Mouse (Mus musculus) limb, embryonic 14.5 days (tissue): ENCODE data around the gene Sec14l4. TPM values are rescaled to one million over a fixed set of nuclear protein-coding genes. Genes with fewer than 3 reads are reported as not detected.

Source experiments
- ATAC-seq: fragments of 200-750 bp; cut with Nextera tagmentation; 2 replicates; pipeline ENCODE4 v1.8.0; 2017; ENCODE audit warnings: low read depth, moderate number of reproducible peaks, moderate TSS enrichment; ENCODE audit not compliant: low FRiP score
- DNase-seq: peaks from one replicate; pipeline ENCODE4 v3.0.0-alpha.2; 2015; ENCODE audit warnings: low spot score
- H3K27ac ChIP-seq: fragments of 300-500 bp; sonication (generic); replicated peaks from 2 replicates; pipeline ENCODE4 v1.5.1; 2014; ENCODE audit warnings: low read depth, mild to moderate bottlenecking, low read length, moderate library complexity, mixed read lengths
- H3K27me3 ChIP-seq: fragments of 300-500 bp; sonication (generic); 2 replicates; pipeline ENCODE4 v1.6.1; 2014; ENCODE audit warnings: low read length, mixed read lengths; ENCODE audit not compliant: control insufficient read depth, insufficient read depth
- H3K36me3 ChIP-seq: fragments of 300-500 bp; sonication (generic); 2 replicates; pipeline ENCODE4 v1.6.1; 2014; ENCODE audit warnings: mild to moderate bottlenecking, low read length, moderate library complexity, mixed read lengths; ENCODE audit not compliant: control insufficient read depth, insufficient read depth
- H3K4me1 ChIP-seq: fragments of 300-500 bp; sonication (generic); 2 replicates; pipeline ENCODE4 v1.6.1; 2014; ENCODE audit warnings: antibody characterized with exemption, low read length, mixed read lengths; ENCODE audit not compliant: control insufficient read depth, insufficient read depth
- H3K4me2 ChIP-seq: fragments of 300-500 bp; sonication (generic); replicated peaks from 2 replicates; pipeline ENCODE4 v1.6.1; 2014; ENCODE audit warnings: low read depth, mild to moderate bottlenecking, low read length, moderate library complexity; ENCODE audit not compliant: severe bottlenecking
- H3K4me3 ChIP-seq: fragments of 300-500 bp; sonication (generic); replicated peaks from 2 replicates; pipeline ENCODE4 v1.5.1; 2014; ENCODE audit warnings: low read length
- H3K9ac ChIP-seq: fragments of 300-500 bp; sonication (generic); 2 replicates; pipeline ENCODE4 v1.6.1; 2014; ENCODE audit warnings: mild to moderate bottlenecking, low read depth, low read length, moderate library complexity; ENCODE audit not compliant: severe bottlenecking
- H3K9me3 ChIP-seq: fragments of 300-500 bp; sonication (generic); 2 replicates; pipeline ENCODE4 v1.6.1; 2016; ENCODE audit warnings: low read length; ENCODE audit not compliant: control insufficient read depth
- POLR2A ChIP-seq: fragments of 200-500 bp; IDR thresholded peaks from 2 replicates; pipeline ENCODE4 v1.8.0; 2012; ENCODE audit warnings: inconsistent platforms, mild to moderate bottlenecking, moderate library complexity, borderline replicate concordance; ENCODE audit not compliant: insufficient read depth, insufficient read length; ENCODE audit errors: extremely low read depth
- WGBS: fragments of 180-500 bp; shearing (Covaris S2); extraction: QIAGEN DNeasy Blood & Tissue Kit; methylation state at CpG from one replicate; pipeline ENCODE4 v1.1.7; 2014; 5-methylcytosine and 5-hydroxymethylcytosine counted together
- polyA plus RNA-seq, 2 experiments: library from polyadenylated mRNA; depleted of rRNA in 1 of 2; stranded (reverse) in 1 of 2; unstranded in 1 of 2; fragments of >200 nt; fragmentation: Nextera tagmentation in 1 of 2; extraction: Ambion mirVana in 1 of 2; gene quantifications; 2 replicates each; pipeline versions ENCODE4 v1.2.1 to v1.2.3; 2012 to 2014

Sec14l4 gene
- polyA plus RNA-seq, 2 experiments = 0.11 to 0.14 TPM

- TF ChIP-seq POLR2A = no peak
- no peaks in the 10 kb centered on the region for H3K9me3 ChIP-seq
- no peaks in the 10 kb centered on the region for H3K27me3 ChIP-seq
- H3K27ac ChIP-seq = no peak overlapping the region
- DNase-seq (peak; percentile 71), ATAC-seq (no peak)
- no peaks in the 10 kb centered on the region for H3K4me1 ChIP-seq
- no peak overlapping the region for H3K4me2 ChIP-seq
- H3K4me3 ChIP-seq = no peak overlapping the region
- H3K9ac ChIP-seq = no peak overlapping the region
- WGBS = 12% methylated on average over 8 of the region's 8 CpGs
- H3K36me3 ChIP-seq = no peaks in the 10 kb centered on the region
Measured at GRCm38 (mm10) chr11:4076633-4077032, 45.4 kb downstream of the Sec14l4 start.

DNA sequence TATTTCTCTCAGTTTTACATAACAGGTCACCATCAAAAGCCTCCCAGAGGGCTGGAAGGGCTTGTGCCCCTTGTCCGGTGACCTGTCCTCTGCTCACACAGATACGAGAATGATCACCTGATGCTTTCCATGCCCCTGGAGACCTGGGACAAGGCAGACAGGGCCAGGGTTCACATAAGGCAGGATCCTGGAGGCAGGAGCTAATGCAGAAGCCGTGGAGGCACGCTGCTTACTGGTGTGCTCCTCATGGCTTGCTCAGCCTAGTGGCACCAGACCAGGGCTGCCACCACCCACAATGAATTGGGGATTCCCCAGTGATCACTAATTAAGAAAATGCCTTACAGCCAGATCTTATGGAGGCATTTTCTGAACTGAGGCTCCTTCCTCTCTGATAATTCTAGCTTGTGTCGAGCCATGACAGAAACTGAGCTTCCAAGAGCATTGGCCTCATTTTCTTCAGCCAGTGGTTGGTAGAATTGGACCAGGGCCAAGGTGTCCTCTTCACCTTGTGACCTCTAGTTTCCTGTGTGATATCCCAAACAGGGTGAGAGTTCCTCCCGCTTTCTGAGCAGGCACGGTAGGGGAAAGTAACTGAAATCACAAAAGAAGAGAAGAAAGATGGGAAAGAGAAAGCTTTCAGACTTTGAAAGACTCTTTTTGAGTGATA is 47.1 kb downstream of the Sec14l4 start:
- DNase-seq = no peak
- H3K9me3 ChIP-seq = no peaks in the 10 kb centered on the region
- no peak for TF ChIP-seq POLR2A
- H3K9ac ChIP-seq = no peak overlapping the region
- H3K4me2 ChIP-seq = no peak overlapping the region
- H3K27ac ChIP-seq = no peak overlapping the region
- no peak for ATAC-seq
- 82% methylated on average over 7 of the region's 7 CpGs for WGBS
- no peak overlapping the region for H3K4me3 ChIP-seq
- H3K36me3 ChIP-seq = no peaks in the 10 kb centered on the region
- no peaks in the 10 kb centered on the region for H3K4me1 ChIP-seq
- no peaks in the 10 kb centered on the region for H3K27me3 ChIP-seq

GRCm38 (mm10) chr11:4080219-4080618 is 49.0 kb downstream of the Sec14l4 start:
- no peak for TF ChIP-seq POLR2A
- DNase-seq = peak; percentile 16
- ATAC-seq = no peak
- Histone ChIP-seq H3K36me3 (no peaks in the 10 kb centered on the region), H3K4me3 (no peak overlapping the region), H3K27me3 (no peaks in the 10 kb centered on the region), H3K9me3 (no peaks in the 10 kb centered on the region), H3K9ac (no peak overlapping the region), H3K27ac (no peak overlapping the region), H3K4me1 (no peaks in the 10 kb centered on the region), H3K4me2 (no peak overlapping the region)
- WGBS = 16% methylated on average over 4 of the region's 4 CpGs

GRCm38 (mm10) chr11:4083316-4084078 is 52.2 kb downstream of the Sec14l4 start:
- ATAC-seq (no peak), DNase-seq (peak; percentile 92)
- Histone ChIP-seq H3K9ac (no peak overlapping the region), H3K27ac (no peak overlapping the region), H3K36me3 (no peaks in the 10 kb centered on the region), H3K4me2 (no peak overlapping the region), H3K27me3 (no peaks in the 10 kb centered on the region), H3K4me3 (no peak overlapping the region), H3K9me3 (no peaks in the 10 kb centered on the region), H3K4me1 (no peaks in the 10 kb centered on the region)
- WGBS = 28% methylated on average over 5 of the region's 5 CpGs
- TF ChIP-seq POLR2A = no peak

DNA sequence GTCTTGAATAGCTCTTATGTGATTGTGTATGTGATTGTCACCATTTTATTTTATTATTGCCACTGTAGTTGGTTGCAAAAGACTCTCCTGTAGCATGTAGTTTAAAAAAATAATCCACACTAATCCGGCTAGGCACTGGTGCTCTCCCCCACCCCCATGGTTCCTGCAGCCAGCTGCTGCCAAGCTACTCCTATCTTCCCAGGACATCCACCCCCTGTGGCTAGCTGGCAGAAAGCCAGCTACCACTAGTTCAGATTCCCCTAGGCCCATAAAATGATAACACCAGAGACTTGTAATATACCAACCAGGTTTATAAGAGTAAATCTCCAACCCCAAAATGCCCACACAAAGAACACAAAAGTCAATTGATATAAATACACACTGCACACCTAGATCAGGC is 55.0 kb downstream of the Sec14l4 start:
- DNase-seq = no peak
- 53% methylated on average over 1 of the region's 1 CpGs for WGBS
- Histone ChIP-seq H3K4me3 (no peak overlapping the region), H3K4me2 (no peak overlapping the region), H3K9ac (no peak overlapping the region), H3K9me3 (no peaks in the 10 kb centered on the region), H3K27ac (no peak overlapping the region), H3K4me1 (no peaks in the 10 kb centered on the region), H3K36me3 (no peaks in the 10 kb centered on the region), H3K27me3 (no peaks in the 10 kb centered on the region)
- no peak for ATAC-seq
- TF ChIP-seq POLR2A = no peak
